Mouse (Mus musculus) ES-Bruce4 (cell line): ENCODE data around the gene Fam163a.
"Not testable (repeated sequence)": the region's sequence is repeated elsewhere in the genome, so short reads cannot be mapped to it uniquely, and the experiment has no call there.

Experiments used
- CTCF ChIP-seq: IDR thresholded peaks from one replicate; pipeline ENCODE4 v1.8.1; 2011; ENCODE audit warnings: low read depth, low read length
- EP300 ChIP-seq: IDR thresholded peaks from 2 replicates; pipeline ENCODE4 v1.6.1; 2011; ENCODE audit warnings: low read depth, low read length; ENCODE audit not compliant: insufficient read depth

DNA sequence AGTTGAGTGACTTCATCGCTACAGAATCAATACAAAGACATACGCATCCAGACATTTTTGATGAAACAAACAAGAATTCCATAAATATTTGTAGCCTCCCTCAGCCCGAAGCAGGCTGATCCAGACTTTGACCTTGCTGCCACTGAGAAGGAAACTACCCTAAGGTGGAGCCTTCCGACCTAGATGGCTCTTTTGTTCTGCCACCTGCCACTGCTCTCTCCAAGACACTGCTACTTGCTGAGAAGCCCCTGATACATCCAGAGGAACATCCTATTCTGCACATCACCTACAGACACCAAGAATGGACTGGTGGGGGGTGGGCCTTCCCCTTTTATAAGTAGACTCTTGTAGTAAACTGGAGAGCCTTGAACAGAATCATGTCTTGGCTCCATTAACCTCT lies 46.3 kb upstream of the Fam163a start:
- not testable (repeated sequence) for TF ChIP-seq CTCF
- peak; percentile 70; the same call in 1 of the 2 replicates for TF ChIP-seq EP300
